Mouse (Mus musculus) gastrocnemius, postnatal 36 days (tissue): ENCODE measurements around the gene Tyrp1. TPM values are rescaled to one million over a fixed set of nuclear protein-coding genes. Genes with fewer than 3 reads are reported as not detected.

Experiments
- DNase-seq, 2 experiments: peaks; one replicate each; pipeline ENCODE4 v3.0.0; 2022
- intact Hi-C: fragments of 180-260 bp; cut with DNase I; formaldehyde crosslinking; loops from one replicate; pipeline ENCODE4 v1.15.1; 2025
- total RNA-seq, 2 experiments: library from RNA; stranded (reverse); gene quantifications; 2 replicates each; pipeline ENCODE4 v1.2.3; 2021

Tyrp1 gene
- total RNA-seq, 2 experiments from 2014 or later = not detected

DNA sequence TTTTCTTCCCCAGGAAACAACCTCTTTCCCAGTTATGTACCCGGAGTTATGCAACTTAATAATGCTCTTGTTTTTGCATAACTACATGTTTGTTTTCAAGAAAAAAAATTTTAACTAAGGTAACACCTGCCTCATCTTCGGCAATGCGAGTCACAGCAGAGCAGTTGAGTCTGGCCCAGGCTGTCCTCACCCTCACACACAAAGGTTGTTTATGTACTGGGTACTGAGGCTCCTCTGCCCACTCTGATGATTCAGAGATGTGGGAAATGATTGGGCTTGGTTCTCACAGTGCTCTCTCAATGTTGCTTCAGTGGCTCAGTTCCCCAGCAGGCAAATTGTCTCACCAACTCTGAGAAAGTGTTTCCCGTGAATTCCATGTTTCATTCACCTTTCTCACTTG, 52.7 kb downstream of the Tyrp1 start:
- intact Hi-C loops = no loop called here
- no peak for DNase-seq

DNA sequence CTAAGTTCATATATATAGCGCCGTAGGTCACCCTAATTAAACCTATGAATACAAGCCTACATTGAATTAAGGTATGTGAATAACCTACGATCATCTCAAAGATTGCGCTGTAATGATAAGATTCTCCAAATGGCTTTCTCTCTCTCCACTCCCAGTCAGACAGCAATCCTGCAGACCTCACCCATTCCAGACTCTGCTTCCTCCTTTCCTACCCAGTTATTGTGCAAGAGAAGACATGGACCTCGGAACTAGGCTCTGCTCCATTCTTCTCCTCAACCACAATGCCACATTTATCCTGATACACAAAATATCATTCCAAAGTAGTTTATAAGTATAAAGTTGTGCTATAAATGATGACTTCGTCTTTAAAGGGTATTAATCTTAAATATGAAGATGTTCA, 57.1 kb downstream of the Tyrp1 start:
- no peak for DNase-seq
- intact Hi-C loops = no loop called here

DNA sequence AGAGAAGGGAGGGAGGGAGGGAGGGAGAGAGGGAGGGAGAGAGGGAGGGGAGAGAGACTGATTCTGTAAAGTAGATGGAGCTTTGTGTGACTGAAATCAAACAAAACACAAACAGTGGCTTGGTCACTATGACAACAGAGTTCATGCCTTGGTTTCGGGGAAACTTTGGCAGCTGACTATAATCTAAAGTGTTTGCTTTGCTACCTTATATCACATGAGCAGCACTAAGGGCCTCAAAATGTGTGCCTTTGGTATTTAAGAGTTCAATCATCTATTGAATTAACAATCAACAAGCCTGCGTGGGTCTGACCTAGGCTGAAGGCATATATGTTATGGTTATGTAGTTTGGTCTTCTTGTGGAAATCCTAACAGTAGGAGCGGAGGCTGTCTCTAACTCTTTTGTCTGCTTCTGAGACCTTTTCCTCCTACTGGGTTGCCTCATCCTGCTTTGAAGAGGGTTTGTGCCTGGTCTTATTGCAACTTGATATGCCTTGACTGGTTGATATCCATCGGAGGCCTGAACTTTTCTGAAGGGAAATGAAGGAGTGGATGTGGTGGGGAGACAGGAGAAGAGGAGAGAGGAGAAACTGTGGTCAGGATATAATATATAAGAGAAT, 61.5 kb downstream of the Tyrp1 start:
- DNase-seq = no peak
- intact Hi-C loops = no loop called here

Other genes with a start within 250 kb of the Tyrp1 start
- 1 to 10 TPM; 1.1 to 1.3 TPM for gene Lurap1l, start 76.5 kb downstream of the Tyrp1 start, total RNA-seq